Mouse (Mus musculus): ENCODE results near the gene Zpr1.

DNA sequence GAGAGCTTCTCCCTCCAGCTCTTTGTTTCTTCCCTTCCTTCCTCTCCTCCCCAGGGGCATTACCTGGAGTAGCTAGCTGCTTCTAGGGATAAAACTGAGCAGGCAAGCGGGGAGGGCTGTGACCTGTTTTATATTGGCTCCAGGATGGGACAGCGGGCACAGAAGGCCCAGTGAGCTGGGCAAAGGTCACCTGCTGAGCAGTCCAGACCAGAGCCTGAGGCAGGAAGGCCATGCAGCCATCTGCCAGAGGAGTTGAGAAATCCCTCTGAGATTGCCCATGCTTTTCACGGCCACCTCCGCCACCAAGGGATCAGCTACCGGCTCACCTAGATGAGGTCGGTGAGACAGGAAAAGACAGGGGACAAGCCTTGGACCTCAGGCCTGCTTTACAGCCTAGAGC, 37.7 kb upstream of the Zpr1 start:
- TF ChIP-seq POLR2A (IDR thresholded peaks at IDR 0.05; ENCODE audit: borderline replicate concordance, control insufficient read depth, low read depth, low read length): no peak
- TF ChIP-seq CTCF (IDR thresholded peaks at IDR 0.05; ENCODE audit: control insufficient read depth, insufficient read depth, low read length): no peak
